Mouse (Mus musculus): ENCODE results near the gene Pard3.
A peak's percentile ranks its signal among the peaks of the same experiment; 100 is the strongest.

Gene Pard3

DNA sequence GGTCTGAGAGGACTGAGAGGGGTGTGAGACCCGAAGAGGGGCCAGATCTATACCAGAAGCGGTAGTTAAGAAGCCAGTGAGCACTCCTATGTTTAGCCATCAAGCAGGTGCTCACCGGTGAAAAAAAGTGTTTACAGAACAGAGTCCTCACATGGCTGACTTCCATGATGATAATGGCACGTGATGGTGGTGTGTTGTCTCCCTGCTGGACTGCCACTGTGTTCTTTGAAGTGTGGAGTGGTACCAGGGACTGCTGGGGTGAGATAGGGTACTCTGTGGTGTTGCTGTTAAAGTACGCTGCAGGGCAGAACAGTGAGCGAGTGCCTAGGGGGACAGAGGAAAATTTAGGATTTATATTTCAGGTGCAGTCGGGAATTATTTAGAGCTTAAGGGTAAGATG, 122.2 kb downstream of the Pard3 start:
- DNase-seq, result no peak

- no peak for DNase-seq
Measured at GRCm38 (mm10) chr8:127188671-127189070, 125.0 kb downstream of the Pard3 start.

GRCm38 (mm10) chr8:127190350-127190749, 126.7 kb downstream of the Pard3 start:
- DNase-seq, result peak; percentile 80

DNA sequence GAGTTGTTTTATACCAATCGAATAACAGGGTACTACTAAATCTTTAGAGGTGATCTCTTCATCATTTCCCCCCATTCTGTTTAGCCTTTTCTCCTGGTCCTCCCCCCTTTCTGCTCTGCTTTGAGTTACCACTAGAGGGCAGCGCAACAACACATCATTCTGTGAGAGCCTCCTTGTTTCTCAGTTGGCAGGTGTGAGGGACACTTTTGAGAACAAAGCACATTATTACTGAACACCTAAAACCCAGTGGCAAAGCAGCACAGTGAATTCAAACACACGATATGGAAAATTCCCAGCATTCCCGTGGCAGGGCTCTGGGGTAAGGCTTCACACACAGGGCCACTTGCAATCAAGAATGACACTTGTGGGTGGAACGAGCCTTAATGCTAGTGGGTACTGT, 127.7 kb downstream of the Pard3 start:
- DNase-seq, result peak; percentile 76

DNA sequence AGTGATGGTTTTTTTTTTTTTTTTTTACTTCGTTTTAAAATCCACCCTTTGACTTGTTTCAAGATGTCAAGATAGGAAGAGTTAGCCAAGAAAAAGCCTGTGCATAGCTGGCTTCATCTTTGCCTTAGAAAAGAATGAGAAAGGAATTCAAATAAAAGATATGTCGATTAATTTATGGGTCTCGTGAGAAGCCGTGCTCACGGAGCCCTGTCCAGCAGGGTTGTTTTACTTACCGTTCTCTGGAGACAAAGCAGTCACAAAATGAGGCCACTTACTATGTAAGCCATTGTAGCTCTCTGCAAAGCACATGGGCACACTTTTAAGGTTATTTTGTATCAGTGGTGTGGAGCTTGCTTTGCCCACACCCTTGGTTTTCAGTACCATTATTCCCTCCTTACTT, 128.1 kb downstream of the Pard3 start:
- DNase-seq, result no peak

DNA sequence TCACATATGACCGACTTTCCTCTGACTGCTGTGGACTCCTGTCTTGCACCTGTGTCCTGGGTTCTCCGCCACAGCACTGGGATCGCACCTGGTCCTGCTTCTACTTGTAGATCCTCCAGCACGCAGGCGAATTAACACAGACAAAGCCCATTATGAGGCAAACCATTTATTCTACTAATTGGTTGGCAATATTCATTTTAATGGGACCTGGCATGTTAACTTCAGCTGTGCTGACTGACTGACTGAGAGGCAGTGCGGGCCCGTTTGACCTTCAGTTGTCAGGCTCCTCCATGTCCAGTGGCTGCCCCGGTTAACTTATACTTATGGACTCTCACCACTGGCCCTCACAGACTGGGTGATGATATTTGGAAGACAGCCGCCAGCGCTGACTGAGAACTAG, 128.6 kb downstream of the Pard3 start:
- DNase-seq, result no peak

GRCm38 (mm10) chr8:127193375-127193774, 129.7 kb downstream of the Pard3 start:
- DNase-seq, result no peak

DNA sequence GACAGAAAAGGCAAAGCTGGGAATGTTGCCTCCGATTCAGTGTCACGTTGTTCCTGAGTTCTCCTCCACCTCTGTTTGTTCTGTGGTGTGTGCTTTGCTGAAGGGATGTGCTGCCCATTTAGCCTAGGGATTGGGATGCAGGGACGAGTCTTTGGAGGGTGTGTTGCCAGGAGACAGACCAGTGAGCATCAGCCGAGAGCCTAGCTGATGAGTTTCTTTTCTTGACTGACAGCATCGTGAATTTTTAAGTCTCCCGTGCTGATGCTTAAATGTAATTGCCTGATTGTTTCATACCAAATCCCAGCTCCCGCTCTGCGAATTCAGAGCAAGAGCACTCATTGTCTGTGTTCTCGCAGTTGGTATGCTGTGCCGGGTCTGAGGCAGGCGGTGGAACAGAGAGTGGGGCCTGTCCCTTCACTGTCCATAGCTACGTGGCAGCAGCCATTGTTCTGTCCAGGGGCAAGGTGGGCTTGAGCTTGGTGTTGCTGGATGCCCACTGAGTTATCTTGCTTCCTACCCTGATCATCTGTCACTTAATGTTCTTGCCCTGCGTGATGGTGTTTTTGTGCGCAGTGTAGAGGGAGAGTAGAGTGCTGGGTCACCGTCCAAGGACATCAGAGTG, 131.2 kb downstream of the Pard3 start:
- DNase-seq, result no peak

DNA sequence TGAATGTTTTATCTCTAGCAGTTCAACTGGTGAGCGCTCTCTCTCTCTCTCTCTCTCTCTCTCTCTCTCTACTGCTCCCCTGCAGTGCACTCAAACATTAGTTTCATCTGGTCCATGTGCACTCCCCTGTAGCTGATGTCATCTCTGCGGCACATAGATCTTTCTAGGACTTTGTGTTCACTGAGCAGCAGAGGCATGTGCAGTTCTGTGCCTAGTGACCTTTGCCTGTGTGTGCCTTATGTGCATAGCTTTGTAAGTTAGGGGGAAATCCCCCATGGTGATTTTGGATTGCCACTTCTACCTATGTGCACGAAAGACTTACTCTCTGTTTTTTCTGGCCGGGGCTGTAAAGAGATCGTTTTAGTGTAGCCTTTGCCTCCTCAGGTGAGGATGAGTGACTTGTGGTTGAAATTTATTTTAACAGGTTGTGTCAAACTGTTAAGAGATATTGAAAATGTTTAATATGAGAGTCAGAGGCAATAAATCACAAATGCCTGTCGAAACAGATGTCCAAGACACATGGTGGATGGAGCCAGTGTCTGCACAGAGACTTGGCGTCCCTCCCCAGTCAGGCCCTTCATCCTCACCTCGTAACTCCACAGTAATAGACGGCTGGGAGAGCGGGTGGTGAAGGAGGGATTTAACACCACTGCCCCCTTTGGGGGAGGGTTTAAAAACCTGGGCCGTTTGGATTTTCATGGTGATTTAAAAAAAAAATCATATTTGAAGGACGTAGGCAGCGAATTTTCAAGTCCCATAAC, 133.0 kb downstream of the Pard3 start:
- DNase-seq, result no peak

GRCm38 (mm10) chr8:127207455-127207854, 143.8 kb downstream of the Pard3 start:
- no peak for DNase-seq

GRCm38 (mm10) chr8:127210621-127211020, 146.9 kb downstream of the Pard3 start:
- DNase-seq, result no peak

DNA sequence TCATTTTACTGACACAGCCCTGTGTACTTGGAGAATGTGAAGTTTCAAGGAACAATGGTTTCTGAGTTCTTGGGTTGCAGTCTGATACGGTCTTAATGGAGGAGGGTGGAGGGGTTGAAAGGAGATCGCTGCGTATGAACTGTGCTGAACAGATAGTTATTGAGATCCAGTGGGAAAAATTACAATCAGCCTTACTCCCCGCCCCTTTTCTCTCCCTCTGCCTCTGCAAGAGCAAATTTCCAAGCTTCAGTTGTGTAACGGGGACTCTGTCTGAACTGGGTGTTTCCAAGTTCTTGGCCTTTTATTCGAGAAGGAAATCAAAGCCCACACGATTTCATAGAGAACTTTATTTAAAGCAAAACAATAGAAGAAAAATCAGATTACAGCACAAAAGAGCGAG, 150.6 kb downstream of the Pard3 start:
- DNase-seq, result peak; percentile 18

GRCm38 (mm10) chr8:127214748-127215433, 151.2 kb downstream of the Pard3 start:
- DNase-seq, result no peak

- DNase-seq, result no peak
Measured at GRCm38 (mm10) chr8:127220206-127220605, 156.5 kb downstream of the Pard3 start.

DNA sequence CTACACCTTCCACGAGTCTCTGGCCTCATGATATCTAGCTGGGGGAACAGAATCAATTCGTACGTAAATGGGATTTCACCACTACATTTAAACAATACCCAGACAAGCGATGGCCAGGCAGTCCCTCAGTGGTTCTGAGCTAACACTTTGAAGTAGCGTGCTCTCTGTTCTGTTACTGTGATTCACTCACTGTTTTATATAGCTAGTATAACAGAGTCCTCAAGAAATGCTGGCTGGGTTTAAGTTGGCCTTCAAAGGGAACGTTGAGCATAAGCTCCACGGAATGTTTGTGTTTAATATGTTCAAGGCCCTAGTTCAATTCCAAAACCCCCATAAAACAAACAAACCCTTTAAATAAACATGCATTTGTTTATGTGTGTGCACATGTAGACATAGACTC, 156.9 kb downstream of the Pard3 start:
- DNase-seq, result no peak

DNA sequence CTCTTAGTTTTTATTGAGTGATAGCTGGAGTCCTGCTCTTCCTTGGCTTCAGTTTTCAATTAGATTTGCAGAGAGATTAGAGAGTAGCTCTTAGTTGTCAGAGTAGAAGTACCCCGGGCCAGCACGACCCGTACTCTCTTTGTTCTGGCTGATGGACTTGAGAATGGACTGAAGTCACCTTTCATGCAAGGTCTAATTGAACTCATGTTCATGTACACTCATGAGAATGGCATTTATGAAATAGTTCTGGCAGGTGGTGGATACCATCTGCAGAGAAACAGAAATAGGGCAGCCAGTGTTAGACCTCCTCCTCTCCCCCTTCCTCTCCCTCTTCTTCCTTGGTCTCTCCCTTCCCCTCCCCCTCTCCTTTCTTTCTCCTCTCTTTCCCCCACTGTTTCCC, 158.7 kb downstream of the Pard3 start:
- DNase-seq, result no peak

DNA sequence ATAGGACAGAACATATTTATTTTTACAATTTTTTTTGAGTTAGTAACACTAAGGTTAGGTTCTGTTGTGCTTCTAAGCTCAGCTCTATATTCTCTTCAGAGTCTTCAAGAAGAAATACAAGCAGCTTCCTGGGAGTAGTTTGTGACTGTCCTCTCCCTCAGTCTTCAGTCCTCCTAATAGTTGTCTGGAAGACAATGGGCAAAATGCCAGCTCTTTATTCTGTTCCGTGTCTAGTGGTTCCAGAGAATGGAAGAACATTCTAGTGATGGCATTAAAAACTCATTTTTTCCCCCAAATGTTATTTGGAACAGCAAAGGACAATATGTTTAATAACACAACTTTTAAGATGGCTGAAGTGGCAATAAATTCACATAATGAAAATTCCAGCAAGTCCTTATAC, 163.3 kb downstream of the Pard3 start:
- DNase-seq, result no peak

- DNase-seq, result peak; percentile 38
Measured at GRCm38 (mm10) chr8:127227407-127227806, 163.7 kb downstream of the Pard3 start.

DNA sequence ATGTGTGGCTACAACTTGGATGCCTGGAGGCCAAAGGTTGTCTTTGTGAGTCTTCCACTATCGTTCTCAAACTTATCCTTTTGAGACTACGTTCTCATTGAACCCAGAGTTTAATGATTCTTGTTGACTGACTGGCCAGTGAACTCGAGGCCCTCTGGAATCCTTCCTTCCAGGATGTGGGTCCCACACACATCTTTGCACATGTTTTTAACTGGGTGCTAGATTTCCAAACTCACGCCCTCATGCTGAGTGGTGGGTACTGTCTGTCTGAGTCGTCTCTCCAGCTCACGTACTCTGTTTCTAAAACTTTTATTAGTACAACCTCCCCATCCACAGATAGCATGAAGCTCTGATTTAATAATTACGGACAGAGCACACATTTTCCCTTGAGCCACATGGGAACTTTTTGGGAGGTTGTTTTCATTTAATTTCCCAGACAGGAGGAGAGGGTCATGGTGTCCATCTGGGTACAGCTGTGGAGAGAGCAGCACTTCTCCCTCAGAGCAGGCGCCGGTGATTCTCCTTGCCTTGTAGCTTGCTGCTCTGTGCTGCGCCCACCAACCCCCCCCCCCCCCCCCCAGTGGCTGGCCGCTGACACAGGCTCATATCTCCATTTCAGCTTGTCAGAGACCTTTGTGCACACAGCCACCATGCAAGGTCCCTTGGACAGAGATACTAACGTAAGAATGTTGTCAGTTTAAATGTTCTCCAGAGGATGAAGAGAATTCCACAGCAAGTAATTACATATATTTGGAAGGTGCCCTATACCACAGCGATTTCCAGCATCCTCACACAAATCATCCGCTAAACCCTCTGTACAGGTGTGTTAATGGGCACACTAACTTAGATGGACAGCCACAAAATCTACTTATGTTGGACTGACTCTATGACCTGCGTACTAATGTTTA, 165.9 kb downstream of the Pard3 start:
- no peak for DNase-seq

- DNase-seq, result no peak
Measured at GRCm38 (mm10) chr8:127230233-127230595, 166.5 kb downstream of the Pard3 start.

DNA sequence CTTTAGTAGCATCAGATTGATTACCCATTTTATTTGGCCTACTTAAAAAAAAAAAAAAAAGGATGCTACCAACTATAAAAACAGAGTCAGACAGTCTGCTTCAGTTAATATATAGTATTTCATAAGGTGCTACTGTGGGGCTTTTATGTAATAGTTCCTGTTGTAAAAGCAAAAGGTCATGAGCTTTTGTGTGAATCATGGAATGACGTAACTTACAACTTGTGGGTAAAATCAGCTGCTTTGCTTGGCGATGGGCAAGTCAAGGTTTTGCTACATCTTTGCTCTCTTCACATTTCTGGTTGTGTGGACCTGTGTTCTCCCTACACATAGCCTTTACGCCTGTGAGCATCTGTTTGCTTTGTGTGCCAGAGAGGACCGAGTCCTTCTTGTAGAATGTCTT, 179.7 kb downstream of the Pard3 start:
- no peak for DNase-seq

DNA sequence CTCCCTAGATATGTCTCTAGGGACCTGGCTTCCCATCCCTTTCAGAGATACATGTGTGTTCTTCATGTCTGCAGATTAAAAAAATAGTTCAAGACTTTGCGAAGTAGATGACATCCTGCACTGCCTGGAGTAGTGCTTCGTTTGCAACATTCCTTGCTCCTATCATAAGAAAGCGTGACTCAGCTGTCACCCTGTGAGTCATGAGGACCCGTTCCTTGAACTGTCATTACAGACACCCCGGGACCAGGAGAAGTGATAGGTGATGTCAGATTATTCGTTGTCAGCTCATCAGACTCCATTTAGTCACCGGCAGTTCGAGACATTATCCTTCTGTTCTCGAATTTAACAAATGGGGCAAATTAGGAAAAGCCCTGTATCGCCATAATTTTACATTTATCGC, 180.1 kb downstream of the Pard3 start:
- no peak for DNase-seq

GRCm38 (mm10) chr8:127250746-127251145, 187.1 kb downstream of the Pard3 start:
- DNase-seq, result no peak

Data from lung, postnatal 36 days (tissue).